Mouse (Mus musculus) kidney, adult 9 months (tissue): ENCODE measurements around the gene Ms4a6b.
"Not testable (repeated sequence)": the region's sequence is repeated elsewhere in the genome, so short reads cannot be mapped to it uniquely, and the experiment has no call there.

Source experiments
- DNase-seq: peaks from one replicate; pipeline ENCODE4 v3.0.0; 2022

Gene Ms4a6b

GRCm38 (mm10) chr19:11533888-11534445 lies 17.7 kb downstream of the Ms4a6b start:
- DNase-seq = no peak

- DNase-seq = no peak
Measured at GRCm38 (mm10) chr19:11536593-11536992, 20.3 kb downstream of the Ms4a6b start, which contains the start of gene Ms4a4d. Gene Ms4a4d (plus strand): TSS chr19:11536801.

GRCm38 (mm10) chr19:11537336-11537735 lies 21.0 kb downstream of the Ms4a6b start:
- DNase-seq = no peak

- not testable (repeated sequence) for DNase-seq
Measured at GRCm38 (mm10) chr19:11540166-11540821, 24.0 kb downstream of the Ms4a6b start.

GRCm38 (mm10) chr19:11544383-11544782 lies 28.1 kb downstream of the Ms4a6b start:
- DNase-seq = not testable (repeated sequence)

- DNase-seq = no peak
Measured at GRCm38 (mm10) chr19:11547911-11548310, 31.6 kb downstream of the Ms4a6b start.

- DNase-seq = no peak
Measured at GRCm38 (mm10) chr19:11554726-11555125, 38.4 kb downstream of the Ms4a6b start.

- DNase-seq = not testable (repeated sequence)
Measured at GRCm38 (mm10) chr19:11559560-11559959, 43.2 kb downstream of the Ms4a6b start.

- DNase-seq = peak; percentile 11
Measured at GRCm38 (mm10) chr19:11574965-11575364, 58.7 kb downstream of the Ms4a6b start.
